Mouse (Mus musculus): ENCODE data around the gene Als2cr12.
"Not testable (repeated sequence)": the region's sequence is repeated elsewhere in the genome, so short reads cannot be mapped to it uniquely, and the experiment has no call there.

The Als2cr12 gene

DNA sequence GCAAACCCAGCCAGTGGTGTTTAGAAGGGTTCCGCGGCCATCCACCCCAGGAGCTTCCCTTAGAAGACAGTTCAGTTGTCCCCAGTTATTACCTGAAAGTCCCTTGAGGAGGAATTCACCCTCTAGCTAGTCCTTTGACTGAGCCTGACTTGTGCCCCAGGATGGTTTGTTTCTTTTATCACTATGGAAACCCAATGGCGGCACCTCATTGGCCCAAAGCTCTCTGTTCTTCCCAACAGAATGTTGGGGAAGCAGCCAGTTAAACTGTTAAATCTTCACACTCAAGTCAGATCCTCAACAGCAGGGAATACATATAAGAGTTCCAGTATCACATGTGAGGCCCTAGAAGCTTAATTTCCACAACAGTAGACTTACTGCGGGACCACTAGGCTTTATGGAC is at the start of gene Als2cr12:
Als2cr12 (minus strand) TSS at position 180 of the 400 bp plus-strand sequence.
- not testable (repeated sequence) for DNase-seq (ENCODE audit: extremely low read depth, low read depth)

DNA sequence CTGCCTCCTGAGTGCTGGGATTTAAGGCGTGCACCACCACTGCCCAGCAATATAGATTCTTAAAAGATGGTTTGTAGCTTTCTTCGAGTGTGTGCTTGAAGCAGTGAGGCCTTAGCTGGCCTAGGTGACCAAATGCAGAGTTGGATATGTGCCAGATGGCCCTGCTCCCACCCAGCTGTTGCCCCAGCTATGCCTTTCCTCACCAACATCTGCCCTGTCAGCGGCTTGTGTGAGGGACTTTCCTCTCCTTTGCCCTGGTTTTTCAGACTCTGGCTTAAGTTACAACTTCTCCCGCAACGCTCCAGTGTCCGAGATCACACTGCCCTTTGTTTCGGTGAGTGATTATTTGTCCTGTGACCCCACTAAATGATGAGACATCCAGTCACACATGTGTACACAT is 48.9 kb upstream of the Als2cr12 start:
- no peak for DNase-seq (ENCODE audit: extremely low read depth, low read depth)

DNA sequence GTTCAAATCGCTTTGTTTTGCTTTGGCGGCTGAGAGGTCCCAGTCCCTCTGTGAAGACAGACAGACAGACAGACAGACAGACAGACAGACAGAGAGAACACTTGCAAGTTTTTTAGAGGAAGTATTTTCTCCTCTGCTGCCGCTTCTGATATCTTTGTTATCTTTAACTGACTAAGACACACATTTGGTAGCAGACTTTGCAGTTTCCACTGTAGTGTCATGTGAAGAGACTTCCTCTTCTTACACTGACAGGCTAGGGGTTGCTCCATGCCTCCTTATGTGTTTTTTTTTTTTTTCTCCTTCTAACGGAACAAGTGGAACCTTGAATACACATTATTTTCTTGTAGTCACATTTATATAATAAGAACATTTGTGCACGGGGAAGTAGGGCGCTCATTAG is 47.5 kb upstream of the Als2cr12 start:
- DNase-seq (ENCODE audit: extremely low read depth, low read depth): peak; percentile 100

DNA sequence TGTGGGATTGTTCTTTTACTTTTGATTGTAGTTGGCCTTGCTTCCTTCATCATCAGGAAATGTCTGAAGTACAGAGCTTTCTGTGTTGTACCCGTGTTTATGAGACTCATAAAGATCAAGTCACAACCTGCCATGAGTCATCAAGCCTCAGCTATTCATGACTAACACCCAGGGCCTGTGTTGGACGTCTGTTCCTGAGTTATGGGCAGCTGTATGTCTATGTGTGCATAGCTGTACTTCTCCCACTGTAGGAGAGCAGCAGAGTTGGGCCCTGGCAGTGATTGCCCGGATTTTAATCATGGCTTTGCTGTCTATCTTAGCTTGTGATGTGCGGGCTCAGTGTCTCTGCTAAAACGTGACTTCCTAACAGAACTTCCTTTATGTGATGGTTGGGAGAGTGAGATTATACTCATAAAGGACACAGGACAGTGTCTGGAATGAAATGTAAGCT is 46.8 kb upstream of the Als2cr12 start:
- peak; percentile 52 for DNase-seq (ENCODE audit: extremely low read depth, low read depth)

DNA sequence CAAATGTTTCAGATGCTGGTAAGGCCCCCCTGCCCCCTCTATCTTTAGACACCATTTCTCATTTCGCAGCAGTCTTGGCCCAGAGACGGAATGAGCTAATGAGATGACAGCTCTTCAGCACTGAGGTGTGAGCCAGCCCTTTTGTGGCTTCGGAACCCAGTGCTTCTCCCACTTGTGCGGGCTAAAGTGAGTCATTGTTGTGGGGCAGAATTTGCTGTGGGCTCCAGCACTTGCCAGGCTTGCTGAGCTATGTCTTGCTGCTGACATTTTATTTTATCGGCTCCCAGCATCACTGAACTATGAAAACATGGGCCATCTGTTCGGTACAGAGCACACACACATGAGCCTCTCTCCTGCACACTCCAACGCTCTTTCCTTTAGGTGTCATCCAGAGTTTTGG is 43.7 kb upstream of the Als2cr12 start:
- DNase-seq (ENCODE audit: extremely low read depth, low read depth): no peak

DNA sequence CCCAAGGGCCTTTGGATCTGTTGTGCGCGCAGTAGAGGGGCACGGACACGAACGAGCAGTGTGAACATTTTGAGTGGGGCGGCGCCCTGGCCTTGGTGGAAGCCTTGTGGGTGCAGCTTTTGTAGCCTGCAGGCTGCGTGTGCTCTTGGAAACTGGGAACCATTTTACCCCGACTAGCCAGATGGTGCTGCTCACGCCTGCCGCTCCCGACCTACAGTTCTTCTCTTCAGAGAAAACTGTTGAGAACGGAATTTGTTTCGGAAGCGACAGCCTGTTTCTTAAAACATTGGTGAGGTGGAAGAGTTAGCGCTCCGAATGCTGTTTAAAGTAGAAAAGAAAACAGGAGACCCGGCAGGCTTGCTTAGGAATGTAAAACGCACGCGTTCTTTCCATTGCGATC is 41.2 kb upstream of the Als2cr12 start:
- no peak for DNase-seq (ENCODE audit: extremely low read depth, low read depth)

DNA sequence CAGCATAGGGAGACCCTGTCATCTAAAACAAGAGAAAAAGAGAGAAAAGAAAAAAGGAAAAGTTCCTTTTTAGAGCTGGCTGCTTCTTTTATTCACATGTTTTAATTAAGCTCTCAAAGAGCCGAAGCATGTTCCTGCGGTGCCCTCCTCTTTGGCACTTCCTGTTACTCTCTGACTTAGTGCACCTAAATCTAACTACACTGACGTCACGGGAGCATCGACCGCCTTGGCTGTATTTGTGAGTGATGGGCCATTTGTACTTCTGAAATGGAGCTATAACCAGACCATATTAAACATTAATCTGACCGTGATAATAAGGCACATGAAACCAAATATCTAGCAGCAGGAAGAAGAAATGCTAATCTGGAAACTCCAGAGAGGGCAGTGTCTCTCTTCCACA is 40.2 kb upstream of the Als2cr12 start:
- no peak for DNase-seq (ENCODE audit: extremely low read depth, low read depth)

DNA sequence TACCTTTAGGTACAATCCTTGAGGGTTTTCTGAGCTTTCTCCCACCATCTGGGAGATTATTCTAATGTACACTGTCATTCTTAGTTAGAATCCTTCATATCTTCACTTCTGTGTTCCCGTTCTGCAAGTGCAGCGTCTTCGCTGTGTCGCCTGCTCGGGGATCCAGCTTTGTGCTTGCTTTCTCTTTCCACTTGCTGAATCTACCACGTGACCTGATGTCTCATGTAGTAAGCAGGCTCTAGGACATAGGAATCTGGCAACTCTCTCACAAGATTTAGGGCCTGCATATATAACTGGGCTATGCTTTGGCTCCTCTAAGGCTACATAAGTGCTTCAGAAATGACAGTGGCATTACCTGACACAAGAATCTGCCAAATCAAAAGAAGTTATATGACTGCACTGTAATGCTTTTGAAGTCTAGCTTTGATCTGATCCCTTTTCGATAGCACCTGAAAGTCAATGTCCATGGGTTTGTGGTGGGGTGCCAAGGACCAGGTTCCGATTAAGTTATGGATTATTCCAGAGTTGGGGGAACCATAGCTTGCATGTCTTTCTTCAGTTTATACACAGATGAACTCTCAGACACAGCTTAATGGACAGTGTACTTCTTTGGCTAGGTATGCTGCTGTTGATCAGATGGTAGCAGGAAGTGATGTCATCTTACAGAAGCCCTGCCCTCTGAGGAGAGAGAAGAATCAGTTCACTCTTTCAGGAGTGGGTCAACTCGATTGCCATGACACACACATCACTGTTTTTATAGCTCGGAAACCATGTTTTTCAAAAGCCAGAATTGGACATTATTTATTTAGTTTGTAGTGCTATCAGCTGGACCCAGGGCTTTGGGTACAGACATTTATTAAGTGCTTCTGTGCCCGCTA is 38.5 kb upstream of the Als2cr12 start:
- no peak for DNase-seq (ENCODE audit: extremely low read depth, low read depth)

DNA sequence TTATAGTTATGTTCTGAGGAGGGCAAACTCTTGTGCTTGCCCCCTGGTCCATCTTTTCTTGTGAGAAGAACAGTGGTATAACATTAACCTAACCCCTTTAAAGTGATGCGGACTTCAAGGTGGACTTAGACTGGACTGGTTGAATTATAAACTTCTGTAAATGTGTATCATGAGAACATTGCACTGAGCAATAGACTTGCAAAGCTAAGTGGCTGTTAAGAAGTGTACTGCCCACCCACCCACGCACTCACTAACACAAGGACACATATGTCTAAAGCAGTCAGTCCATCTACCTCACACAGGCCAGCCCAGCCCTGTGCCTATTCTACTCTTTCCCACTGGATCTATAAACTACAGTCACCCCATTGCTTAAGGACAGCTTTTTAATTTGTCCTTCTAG is 37.8 kb upstream of the Als2cr12 start:
- no peak for DNase-seq (ENCODE audit: extremely low read depth, low read depth)

DNA sequence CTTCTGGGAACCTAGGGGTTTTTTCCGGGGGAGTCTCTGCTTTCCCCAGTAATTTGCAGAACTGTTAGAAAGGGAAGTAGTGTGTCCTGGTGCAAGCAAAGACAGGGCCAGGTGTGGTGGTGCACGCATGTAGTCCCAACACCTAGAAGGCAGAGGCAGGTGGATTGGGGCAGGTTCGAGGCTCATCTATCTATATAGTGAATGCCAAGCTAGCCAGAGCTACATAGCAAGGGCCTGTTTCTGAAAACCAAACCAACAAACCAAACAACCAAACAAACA is 32.7 kb upstream of the Als2cr12 start:
- DNase-seq (ENCODE audit: extremely low read depth, low read depth): no peak

DNA sequence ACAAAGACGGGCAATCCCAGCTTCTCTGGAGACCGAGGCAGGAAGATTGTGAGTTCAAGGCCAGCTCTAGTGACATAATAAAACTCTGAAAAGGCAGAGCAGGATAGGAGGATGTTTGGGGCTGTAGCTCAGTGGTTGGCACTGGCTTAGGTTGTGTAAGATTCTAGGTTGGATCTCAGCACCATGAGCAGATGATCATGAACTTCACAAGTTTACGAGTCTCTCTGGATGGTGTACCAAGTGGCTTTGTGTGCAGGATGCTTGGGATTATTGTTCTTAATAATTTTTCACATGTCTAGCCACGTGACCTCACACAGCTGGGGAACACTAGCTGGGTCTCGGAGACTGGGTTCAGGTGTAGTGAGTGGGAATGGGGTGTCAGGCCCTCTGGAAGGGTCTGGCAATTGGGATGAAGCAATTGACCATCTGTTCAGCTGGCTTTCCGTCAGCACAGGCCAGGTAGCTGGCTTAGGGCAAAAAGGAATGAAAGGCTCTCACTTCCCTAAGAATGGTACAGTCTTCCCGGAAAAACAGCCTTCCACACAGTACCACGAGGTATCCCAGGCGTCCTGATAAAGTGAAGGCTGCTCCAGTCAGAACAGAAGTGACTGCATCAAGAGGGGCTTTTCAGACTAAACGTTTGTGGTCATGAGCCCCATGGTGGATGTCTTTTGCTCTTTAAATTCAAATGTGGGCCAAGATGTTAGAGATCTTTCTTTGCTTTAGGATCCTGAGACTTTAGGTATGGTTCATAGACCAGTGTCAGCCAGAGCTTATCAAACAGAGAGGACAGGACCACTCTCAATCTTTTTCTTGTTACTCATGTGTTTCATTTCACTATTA is 32.2 kb upstream of the Als2cr12 start:
- no peak for DNase-seq (ENCODE audit: extremely low read depth, low read depth)

DNA sequence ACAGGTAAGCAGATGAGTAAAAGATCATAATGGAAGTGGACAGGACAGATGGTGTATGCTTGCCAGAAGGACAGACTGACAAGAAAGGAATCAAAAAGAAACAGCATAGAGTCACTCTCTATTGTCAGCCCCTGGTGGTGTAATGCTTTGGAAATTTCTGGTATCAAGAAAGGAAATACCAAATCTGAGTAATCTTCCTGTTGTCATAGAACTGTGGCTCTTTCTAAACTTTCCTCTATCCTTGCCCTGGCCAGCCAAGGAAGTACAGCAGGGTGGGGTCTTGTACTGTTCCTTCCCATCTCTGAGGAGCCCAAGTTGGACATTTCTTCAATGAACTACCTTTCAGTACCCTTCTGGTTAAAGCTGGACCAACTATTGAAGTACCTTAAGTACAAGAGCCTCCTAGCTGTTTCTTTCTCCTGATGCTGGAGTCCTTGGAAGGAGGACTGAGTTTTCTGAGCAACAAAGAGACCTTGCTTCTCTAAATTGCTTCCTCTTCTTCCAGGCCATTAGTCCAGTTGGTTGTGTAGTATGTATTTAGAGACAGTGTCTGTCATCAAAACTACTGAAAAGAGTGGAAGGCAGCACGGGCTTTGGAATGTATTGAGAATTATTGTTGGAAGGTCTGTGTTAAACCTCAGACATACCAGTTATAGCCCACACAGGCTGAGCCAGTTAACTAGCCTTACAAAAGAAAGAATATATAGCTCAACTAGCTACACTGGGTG is 31.4 kb upstream of the Als2cr12 start:
- no peak for DNase-seq (ENCODE audit: extremely low read depth, low read depth)

DNA sequence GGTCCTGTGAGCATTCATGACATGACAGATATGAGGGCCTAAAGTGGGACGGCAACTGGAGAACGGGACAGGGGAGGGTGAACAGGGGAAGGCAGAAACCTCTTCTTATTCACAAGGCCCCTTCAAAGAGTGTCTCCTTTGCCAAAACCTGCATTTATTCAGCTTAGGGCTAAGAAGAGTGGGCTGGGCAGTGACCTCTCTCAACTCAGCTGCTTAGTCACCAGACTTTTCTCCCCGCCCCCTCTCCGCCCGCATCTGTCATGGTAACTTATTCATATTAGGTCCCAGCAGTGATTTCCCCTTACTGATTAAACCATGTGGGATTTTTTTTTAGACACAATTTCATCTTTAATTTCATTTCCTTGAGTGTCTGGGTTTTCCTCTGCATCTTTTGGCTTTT is 30.0 kb upstream of the Als2cr12 start:
- DNase-seq (ENCODE audit: extremely low read depth, low read depth): no peak

DNA sequence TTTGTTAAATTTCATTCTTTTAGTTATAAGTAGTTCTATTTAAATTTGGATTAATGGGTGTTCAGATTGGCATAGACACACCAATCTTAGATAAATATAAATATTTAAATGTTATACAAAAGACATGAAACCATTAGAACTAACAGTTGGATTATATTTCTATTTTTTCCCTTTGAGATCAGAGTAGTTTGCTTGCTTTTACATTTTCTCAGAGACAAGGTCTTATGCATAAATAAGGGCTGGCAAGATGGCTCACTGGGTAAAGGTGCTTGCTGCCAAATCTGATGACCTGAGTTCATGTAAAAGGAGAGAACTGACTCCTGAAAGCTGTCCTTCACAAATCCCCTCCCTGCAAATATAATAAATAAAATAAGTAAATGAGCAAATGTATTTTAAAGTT is 29.3 kb upstream of the Als2cr12 start:
- no peak for DNase-seq (ENCODE audit: extremely low read depth, low read depth)

DNA sequence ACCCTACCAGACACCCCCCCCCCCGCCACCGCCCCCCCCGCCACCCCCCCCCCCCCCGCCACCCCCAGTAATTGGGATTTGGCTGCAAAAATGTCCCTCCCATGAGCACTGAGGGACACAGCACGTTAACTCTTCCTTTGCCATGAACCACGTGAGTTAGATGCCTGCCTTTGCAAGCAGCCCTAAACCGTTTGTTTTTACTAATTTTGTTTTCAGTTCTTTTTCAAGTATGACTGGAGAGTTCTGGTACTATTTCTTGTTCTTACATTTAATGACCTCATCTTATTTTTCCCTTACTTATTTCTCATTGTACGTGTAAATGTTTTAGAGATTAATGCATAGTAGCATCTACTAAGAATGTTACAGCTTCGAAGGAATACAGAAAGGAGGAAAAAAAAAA is 28.7 kb upstream of the Als2cr12 start:
- no peak for DNase-seq (ENCODE audit: extremely low read depth, low read depth)

DNA sequence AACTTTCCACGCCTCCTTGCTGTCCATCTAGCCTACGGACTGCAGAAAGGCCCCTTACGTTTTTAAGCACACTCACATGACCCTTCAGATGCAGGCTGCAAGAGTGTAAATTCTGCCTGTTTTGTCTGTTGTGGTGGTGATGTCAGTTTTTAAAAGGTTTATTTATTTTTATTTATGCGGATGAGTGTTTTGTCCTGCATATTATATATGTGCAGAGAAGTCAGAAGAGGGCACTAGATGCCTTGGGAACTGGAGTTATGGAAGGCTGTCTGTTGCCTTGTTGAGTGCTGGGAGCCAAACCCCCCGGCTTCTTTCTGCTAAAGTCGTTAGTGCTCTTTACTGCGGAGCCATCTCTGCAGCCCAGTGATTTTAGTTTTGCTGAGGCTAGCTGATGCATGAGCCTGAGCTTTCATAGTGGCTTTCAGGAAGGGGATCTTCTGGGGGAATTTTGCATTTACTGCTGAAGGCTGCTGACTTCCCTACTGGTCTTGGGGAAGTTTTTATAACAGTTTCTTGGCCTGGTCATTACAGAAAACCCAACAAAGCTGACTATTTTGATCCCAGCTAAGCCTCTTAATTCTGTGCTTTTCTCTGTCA is 28.1 kb upstream of the Als2cr12 start:
- no peak for DNase-seq (ENCODE audit: extremely low read depth, low read depth)

DNA sequence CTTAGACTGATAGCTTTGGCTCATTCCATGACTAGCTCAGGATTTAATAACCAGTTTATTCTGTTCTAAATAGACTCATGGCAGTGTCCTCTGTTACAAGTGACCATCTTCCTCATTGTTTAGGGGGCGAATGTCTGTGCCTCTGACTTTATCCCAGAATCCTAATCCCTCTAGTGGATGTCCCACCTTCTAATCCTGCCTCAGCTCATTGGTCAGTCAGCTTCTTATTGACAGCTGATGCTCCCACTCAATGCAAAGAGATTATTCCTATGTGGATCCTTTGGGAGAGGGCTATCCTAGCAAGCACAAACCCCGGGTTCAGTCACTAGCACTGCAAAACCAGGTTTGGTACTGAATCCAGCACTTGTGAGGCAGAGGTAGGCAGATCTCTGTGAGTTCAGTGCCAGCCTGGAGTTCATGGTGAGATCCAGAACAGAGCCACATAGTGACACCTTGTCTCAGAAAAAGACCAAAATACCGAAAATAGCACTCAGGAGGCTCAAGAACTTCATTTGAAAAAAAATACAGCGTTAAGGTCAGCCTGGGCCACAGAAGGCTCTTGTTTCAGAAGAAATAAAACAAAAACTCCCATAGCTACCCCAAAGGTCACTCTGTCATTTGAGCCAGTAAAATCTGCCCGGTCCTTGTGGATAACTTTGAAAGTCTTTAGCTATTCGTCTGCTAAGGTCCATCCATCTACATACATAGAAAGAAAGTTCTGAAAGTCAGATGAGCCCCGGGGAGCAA is 27.4 kb upstream of the Als2cr12 start:
- DNase-seq (ENCODE audit: extremely low read depth, low read depth): no peak

DNA sequence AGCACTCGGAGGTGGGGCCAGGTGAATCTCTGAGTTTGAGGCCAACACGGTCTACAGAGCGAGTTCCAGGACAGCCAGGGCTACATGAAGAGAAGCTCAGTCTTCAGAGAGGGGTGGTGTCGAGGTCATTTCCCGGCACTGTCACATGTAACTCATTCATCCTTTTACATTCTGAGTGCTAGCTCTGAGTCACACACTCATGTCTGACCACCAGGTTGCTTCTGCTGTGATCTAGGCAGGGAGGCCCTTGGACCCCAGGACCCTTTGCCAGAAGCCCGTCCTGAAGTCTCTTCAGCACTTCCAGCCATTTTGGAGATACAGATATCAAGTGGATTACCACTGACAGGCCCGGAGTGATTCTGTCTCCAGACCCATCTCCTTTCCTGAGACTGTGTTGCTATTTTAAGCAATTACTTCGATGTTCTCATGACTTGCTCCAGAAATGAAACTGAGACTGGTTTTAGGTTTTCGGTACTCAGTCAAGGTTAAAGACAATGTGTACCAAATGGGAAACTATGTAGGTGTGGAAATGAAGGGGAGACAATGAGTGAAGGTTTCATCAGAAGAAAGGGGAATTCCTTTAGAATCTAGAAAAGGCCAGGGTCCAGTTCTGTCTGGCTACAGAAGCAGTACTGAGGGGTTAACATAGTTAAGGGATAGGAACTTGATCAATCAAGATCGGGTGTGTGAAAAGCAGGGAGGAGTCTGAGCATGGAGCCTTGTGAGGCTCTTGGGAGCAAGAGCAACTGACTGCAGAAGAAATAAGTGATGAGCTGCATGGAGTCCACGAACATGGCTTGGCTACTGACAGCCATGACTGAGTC is 26.5 kb upstream of the Als2cr12 start:
- no peak for DNase-seq (ENCODE audit: extremely low read depth, low read depth)

DNA sequence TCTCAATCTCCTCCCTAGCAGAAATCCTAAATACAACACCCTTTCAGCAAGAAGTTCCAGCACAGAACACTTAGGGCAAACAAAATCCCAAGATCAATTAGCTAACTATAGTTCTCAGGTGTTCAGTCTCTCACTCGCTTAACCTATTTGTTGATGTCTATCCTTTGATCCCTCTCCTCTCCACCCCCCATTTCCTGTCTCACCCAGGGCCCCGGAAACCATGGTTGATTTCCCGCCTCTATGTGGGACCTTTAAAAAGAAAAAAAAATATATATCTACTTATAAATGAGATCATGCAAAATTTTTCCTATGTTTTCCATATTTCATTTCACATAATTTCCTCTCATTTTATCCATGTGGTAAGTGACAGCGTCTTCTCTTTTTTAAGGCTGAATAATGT is 25.2 kb upstream of the Als2cr12 start:
- DNase-seq (ENCODE audit: extremely low read depth, low read depth): no peak

DNA sequence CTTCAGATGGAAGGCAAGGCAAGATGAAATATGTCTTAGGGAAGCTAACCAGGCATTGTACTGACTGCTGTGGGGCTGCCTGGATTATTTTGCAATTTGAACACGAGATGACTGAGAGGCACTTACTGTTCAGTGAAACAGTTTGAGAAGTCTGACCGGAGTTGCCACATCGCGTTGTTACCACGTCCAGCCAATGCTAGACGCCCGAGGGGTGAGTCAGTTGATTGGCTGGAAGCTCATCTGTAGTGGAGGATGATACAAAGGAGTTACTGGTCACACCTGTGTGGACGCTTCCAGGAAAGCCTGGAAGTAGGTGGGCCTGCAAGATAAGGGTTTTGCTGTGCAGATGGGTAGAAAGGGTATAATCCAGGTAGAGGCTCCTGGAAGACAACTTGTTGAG is 24.3 kb upstream of the Als2cr12 start:
- DNase-seq (ENCODE audit: extremely low read depth, low read depth): no peak
